Mouse (Mus musculus) left cerebral cortex, adult 2 months (tissue): ENCODE results near the gene F2. TPM values are rescaled to one million over a fixed set of nuclear protein-coding genes. Genes with fewer than 3 reads are reported as not detected.

ENCODE experiments used
- DNase-seq, 2 experiments: peaks; one replicate each; pipeline ENCODE4 v3.0.0; 2021 to 2022; ENCODE audit warnings: low spot score in 2 of 2, mixed read lengths in 1 of 2; ENCODE audit errors: extremely low spot score in 1 of 2
- H3K27ac ChIP-seq: fragments of 200-600 bp; 2 replicates; pipeline ENCODE4 v1.8.1; 2022
- H3K4me3 ChIP-seq: fragments of 200-600 bp; 2 replicates; pipeline ENCODE4 v1.8.1; 2022
- CTCF ChIP-seq: fragments of 200-600 bp; IDR thresholded peaks from 2 replicates; pipeline ENCODE4 v1.8.1; 2022; ENCODE audit warnings: antibody characterized with exemption, mild to moderate bottlenecking, moderate library complexity
- intact Hi-C: fragments of 180-260 bp; cut with DNase I; formaldehyde crosslinking; loops from one replicate; pipeline ENCODE4 v1.15.1; 2025
- long read RNA-seq, 2 experiments: library from polyadenylated mRNA; stranded (forward); transcript quantifications; one replicate each; pipeline ENCODE4 v2.0.0; 2021; ENCODE audit warnings: borderline mapping rate in 2 of 2
- total RNA-seq, 2 experiments: library from RNA; stranded (reverse); gene quantifications; 2 replicates each; pipeline ENCODE4 v1.2.3; 2021

The F2 gene
- total RNA-seq: under 1 TPM in 1 of 2 experiments, not detected in 1; 0.14 TPM
- long read RNA-seq, experiment 1, partial matches to known transcripts: 0 of 1 reads
- long read RNA-seq, experiment 1, other reads (novel, unspliced or antisense): 1 of 1 reads
- long read RNA-seq, experiment 2: 0 reads

GRCm38 (mm10) chr2:91636229-91636628 lies at the start of gene F2:
TSS of gene F2 (minus strand) at chr2:91636414.
- TF ChIP-seq CTCF: no peak
- Histone ChIP-seq H3K27ac (no peak within 1 kb of the TSS), H3K4me3 (no peak within 1 kb of the TSS)
- intact Hi-C loops: no loop called here
- DNase-seq: no peak

GRCm38 (mm10) chr2:91683919-91684318 lies 47.7 kb upstream of the F2 start:
- intact Hi-C loops: loop anchor here (10.0 kb wide), 1 partner anchor 241 kb away; the partner anchor contains the start of gene Chrm4
- no peak for DNase-seq
- no peak for TF ChIP-seq CTCF

GRCm38 (mm10) chr2:91682850-91683249 lies 46.6 kb upstream of the F2 start:
- no peak overlapping the region; the same call in 1 of the 2 replicates for H3K27ac ChIP-seq
- peak; percentile 50 to 59 for DNase-seq
- intact Hi-C loops: loop anchor here (10.0 kb wide), 1 partner anchor 242 kb away; the partner anchor contains the start of gene Chrm4
- TF ChIP-seq CTCF: peak; percentile 74
- no peak overlapping the region for H3K4me3 ChIP-seq

More at GRCm38 (mm10) chr2:91683919-91684318, 47.7 kb upstream of the F2 start:
- no peak overlapping the region for H3K4me3 ChIP-seq
- peak overlapping the region; percentile 15 for H3K27ac ChIP-seq

- intact Hi-C loops: no loop called here
- Histone ChIP-seq H3K4me3 (no peak overlapping the region), H3K27ac (no peak overlapping the region)
- DNase-seq: no peak
- no peak for TF ChIP-seq CTCF
These were observed 40.7 kb upstream of the F2 start for GRCm38 (mm10) chr2:91676961-91677360.

- no peak overlapping the region for H3K4me3 ChIP-seq
- H3K27ac ChIP-seq: no peak overlapping the region
- TF ChIP-seq CTCF: no peak
- no peak for DNase-seq
- intact Hi-C loops: no loop called here
These were observed 40.2 kb upstream of the F2 start for GRCm38 (mm10) chr2:91676420-91676819.

GRCm38 (mm10) chr2:91674895-91675294 lies 38.7 kb upstream of the F2 start:
- TF ChIP-seq CTCF: no peak
- peak in 1 of 2 experiments; percentile 44 for DNase-seq
- no peak overlapping the region for H3K4me3 ChIP-seq
- intact Hi-C loops: no loop called here
- peak overlapping the region; percentile 65 for H3K27ac ChIP-seq

- intact Hi-C loops: no loop called here
- TF ChIP-seq CTCF: no peak
- Histone ChIP-seq H3K4me3 (no peak overlapping the region), H3K27ac (no peak overlapping the region)
- no peak for DNase-seq
These were observed 37.4 kb upstream of the F2 start for GRCm38 (mm10) chr2:91673587-91673986.

- intact Hi-C loops: no loop called here
- Histone ChIP-seq H3K4me3 (no peak overlapping the region), H3K27ac (no peak overlapping the region)
- TF ChIP-seq CTCF: no peak
- no peak for DNase-seq
These were observed 33.8 kb upstream of the F2 start for GRCm38 (mm10) chr2:91670038-91670437.

GRCm38 (mm10) chr2:91669326-91669725 lies 33.1 kb upstream of the F2 start:
- intact Hi-C loops: no loop called here
- H3K4me3 ChIP-seq: no peak overlapping the region
- no peak for DNase-seq
- no peak for TF ChIP-seq CTCF
- H3K27ac ChIP-seq: no peak overlapping the region

GRCm38 (mm10) chr2:91667747-91668146 lies 31.5 kb upstream of the F2 start:
- no peak overlapping the region for H3K27ac ChIP-seq
- DNase-seq: no peak
- intact Hi-C loops: no loop called here
- H3K4me3 ChIP-seq: no peak overlapping the region
- no peak for TF ChIP-seq CTCF

- TF ChIP-seq CTCF: no peak
- H3K4me3 ChIP-seq: no peak overlapping the region
- DNase-seq: no peak
- intact Hi-C loops: no loop called here
- H3K27ac ChIP-seq: no peak overlapping the region
These were observed 30.2 kb upstream of the F2 start for GRCm38 (mm10) chr2:91666386-91666910.

GRCm38 (mm10) chr2:91664780-91665179 lies 28.6 kb upstream of the F2 start:
- Histone ChIP-seq H3K27ac (no peak overlapping the region), H3K4me3 (no peak overlapping the region)
- intact Hi-C loops: no loop called here
- no peak for TF ChIP-seq CTCF
- no peak for DNase-seq

- H3K4me3 ChIP-seq: no peak overlapping the region
- TF ChIP-seq CTCF: no peak
- intact Hi-C loops: no loop called here
- H3K27ac ChIP-seq: no peak overlapping the region
- no peak for DNase-seq
These were observed 24.8 kb upstream of the F2 start for GRCm38 (mm10) chr2:91660981-91661380.
